Mouse (Mus musculus) ovary, postnatal 14 days (tissue): ENCODE data around the gene Lck.

Source experiments
- DNase-seq: peaks from one replicate; pipeline ENCODE4 v3.0.0; 2022; ENCODE audit warnings: low spot score

Lck gene

GRCm38 (mm10) chr4:129508834-129509600 is 64.4 kb downstream of the Lck start:
- DNase-seq, result no peak

DNA sequence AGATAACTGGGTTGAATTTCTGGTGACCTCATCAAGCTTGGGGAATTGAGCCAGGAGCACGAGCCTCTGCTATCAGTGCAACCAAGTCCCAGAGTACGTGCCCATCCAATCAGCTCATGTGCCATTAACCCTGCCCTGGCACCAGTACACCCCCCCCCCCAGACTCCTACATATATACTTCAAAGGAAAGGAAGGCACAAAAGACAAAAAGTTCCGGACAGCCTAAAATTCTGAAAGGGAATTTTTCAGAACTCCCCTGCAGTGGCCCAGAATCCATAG is 65.3 kb downstream of the Lck start:
- no peak for DNase-seq

DNA sequence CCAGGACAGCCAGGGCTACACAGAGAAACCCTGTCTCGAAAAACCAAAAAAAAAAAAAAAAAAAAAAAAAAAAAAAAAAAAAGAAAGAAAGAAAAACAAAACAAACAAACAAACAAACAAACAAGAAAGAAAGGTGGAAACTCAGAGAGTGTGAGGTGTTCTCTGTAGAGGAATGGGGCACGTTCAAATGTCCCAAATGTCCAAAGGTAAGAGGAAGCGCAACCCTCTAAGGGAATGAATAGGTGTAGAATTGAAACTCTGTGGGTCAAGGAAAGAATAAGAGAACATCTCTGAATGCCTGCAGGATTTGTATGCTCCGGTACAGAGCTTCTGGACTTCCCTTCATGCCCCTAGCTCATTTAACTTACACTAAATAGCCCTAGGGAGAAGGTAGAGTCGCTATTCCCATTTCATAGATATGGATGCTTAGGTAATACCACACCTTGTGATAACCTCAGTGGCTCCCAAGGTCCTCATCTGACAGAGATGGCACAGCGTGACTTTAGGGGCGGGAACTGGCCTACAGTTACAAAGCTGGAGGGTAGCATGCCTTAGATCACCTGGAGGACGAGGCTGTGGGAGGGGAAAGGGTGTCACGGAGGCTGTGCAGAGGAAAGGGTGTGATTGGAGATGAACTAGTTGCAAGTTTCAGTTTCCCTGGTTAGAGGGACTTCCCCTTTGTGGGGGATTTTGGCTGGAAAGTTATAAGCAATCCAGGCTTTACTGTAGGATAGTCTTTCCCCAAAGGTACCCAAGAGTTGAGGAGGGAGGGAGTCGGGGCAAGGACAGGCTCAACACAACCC is 65.8 kb downstream of the Lck start:
- DNase-seq, result no peak

- no peak for DNase-seq
Observed at GRCm38 (mm10) chr4:129505511-129505910, 67.9 kb downstream of the Lck start.

GRCm38 (mm10) chr4:129502901-129503444 is 70.5 kb downstream of the Lck start:
- DNase-seq, result no peak

DNA sequence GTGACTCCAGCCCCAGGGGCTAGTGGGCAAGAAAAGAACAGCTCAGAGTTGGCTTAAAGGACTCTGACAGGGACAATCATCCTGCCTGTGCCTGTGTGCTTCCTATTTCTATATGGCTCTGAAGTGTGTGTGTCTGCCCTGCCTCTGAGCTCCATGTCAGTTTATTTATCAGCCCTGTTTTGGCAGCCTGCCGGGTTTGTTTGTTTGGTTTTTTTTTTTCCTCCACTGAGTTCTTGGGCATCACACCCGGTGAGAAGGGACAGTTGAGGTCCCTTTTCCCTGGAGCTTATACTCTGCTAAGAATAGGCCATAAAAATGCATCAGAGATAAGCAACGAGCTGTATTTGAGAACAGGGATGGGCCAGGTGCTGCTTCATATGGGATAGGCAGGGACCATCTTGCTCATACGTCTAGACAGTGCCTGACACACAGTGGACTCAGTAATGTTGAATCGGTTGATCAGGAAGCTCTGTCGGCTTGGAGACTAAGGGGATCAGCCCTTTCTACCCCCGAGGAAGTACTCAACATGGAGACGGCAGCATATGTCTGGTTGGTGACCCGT is 71.0 kb downstream of the Lck start:
- no peak for DNase-seq

DNA sequence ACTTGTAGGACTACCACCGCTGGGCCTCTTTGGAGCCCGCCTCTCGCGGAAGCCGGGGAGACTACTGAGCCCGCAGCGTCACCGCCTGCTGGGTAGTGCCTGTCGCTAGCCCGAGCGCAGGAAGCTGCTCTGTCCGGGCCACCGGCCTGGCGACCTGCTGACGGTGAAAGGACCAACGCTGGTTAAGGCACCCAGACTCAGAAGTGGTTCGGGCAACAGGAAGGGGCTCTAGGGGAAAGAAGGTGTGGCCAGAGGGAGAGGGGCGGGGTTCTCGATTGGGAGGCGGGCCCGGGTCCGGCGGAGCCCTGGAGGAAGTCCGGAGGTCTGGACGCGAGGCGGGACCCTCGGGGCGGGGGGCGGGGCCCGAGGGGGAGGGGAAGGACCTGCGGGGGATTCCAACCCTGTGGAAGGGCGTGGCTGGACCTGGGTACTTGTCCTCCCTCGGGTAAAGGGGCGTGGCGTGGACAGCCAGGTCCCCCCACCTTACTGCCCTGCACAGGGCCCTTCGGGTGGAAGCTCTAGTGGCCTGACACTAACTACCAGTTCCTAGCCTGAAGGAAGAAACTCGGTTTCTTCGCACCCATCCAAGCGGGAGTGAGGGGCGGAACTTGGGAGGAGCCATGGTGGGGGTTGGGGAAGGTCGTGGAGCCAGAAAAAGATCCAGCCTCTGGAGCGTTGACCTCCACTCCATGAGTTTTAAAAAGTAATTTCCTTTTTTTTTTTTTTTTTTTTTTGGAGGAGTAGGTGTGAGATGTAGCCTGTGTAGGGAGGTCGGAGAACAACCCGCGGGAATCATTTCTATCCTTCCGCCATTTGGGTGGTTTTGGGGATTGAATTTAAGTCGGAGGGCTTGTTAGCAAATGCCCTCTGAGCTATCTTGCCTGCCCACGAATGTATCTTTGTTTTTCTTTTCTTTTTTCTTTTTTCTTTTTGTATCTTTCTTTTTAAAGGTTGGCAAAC is 72.6 kb downstream of the Lck start:
- DNase-seq, result peak; percentile 82

DNA sequence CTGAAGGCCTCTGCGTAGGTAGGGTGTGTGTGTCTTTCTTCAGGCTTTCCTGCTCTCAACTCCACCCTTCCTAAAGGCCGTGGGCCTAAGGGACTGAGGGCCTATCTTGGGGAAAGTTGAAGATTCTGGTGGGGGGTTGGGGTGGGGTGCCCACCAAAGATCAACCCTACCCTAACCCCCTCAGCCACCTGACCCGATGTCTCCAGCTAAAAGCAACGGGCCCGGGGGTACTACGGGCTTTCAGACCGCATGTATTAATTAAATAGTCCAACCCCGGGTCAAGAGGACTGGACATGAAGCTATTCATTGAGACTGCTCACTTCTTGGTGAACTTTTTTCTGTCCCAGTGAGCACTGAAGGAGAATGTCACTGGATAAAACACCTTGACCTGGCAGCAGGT is 73.4 kb downstream of the Lck start:
- DNase-seq, result no peak

DNA sequence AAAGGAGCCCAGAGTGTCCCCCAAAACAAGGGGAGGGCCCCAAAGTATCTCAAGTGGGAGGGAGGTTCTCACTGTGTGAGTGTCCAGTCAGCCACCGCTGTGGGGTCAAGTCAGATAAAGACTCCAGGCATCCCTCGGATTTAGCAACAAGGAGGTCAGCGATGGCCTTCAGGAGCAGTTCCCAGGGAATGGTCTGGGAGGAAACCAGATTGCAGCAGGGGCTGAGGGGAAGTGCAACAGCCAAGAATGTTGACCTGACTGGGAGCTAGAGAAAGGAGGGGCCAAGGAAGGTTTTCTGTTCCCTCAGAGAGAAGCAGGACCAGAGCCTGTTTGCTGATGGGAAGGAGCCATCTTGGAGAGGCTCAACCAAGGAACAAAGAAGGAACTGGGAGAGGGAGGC is 74.5 kb downstream of the Lck start:
- DNase-seq, result no peak
